Mouse (Mus musculus): ENCODE measurements at regions not wholly inside any gene's neighbourhood (a gene's known extent, or its start where the extent isn't known, plus 50 kb on each side); places are given as distances from the start of the nearest gene placed in this dataset.

GRCm38 (mm10) chr16:77537351-77537750, 64.5 kb downstream of the Gm11146 start:
- Histone ChIP-seq H3K4me2 (no peak overlapping the region), H3K4me3 (no peak overlapping the region), H3K36me3 (no peaks in the 10 kb centered on the region), H3K9me3 (replicated peaks) (no peaks in the 10 kb centered on the region), H3K9ac (no peak overlapping the region), H3K27me3 (replicated peaks) (no peaks in the 10 kb centered on the region), H3K4me1 (no peaks in the 10 kb centered on the region), H3K27ac (no peak overlapping the region)
- 74% methylated on average over 4 of the region's 4 CpGs for WGBS (ENCODE audit: insufficient replicate concordance)
- no peak for ATAC-seq

DNA sequence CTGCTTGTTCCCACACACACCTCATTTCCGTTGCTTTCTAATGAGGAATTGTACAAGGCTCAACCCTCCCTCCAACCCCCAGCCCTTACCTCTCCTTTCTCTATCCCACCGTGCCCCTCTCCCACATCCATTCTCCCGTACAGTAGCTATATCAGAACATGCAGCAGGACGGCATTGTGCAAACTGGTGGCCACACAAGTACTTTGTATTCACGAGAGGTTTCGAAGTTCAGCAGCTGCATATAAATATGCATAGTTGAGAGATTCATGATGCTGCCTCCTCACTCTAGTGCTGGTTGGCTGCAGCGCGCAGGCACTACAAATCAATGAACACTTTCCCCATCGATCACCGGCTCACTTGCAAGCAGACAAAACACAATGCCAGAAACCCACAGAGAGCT, 65.1 kb downstream of the Gm11146 start:
- Histone ChIP-seq H3K4me2 (no peak overlapping the region), H3K9ac (no peak overlapping the region), H3K36me3 (no peaks in the 10 kb centered on the region), H3K27ac (no peak overlapping the region), H3K9me3 (replicated peaks) (no peaks in the 10 kb centered on the region), H3K4me1 (no peaks in the 10 kb centered on the region), H3K27me3 (replicated peaks) (no peaks in the 10 kb centered on the region), H3K4me3 (no peak overlapping the region)
- ATAC-seq = no peak
- WGBS (ENCODE audit: insufficient replicate concordance) = 77% methylated on average over 10 of the region's 10 CpGs

DNA sequence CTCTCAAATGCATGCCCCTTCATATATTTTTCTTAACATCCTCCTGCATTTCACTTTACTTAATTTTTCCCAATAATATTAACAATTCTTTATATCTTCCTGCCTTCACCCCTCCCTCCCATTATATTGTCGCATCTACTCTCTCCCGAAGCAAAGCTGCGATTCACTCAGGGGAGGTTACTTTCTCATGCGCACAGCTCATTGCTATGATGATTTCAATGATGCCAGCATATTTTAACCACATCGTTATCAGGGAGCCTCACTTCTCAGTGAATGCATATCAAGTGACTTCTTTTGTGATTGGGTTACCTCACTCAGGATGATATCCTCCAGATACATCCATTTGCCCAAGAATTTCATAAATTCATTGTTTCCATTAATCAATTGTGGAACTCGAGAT, 65.6 kb downstream of the Gm11146 start:
- no peaks in the 10 kb centered on the region for H3K36me3 ChIP-seq
- H3K9me3 ChIP-seq (replicated peaks) = no peaks in the 10 kb centered on the region
- H3K27me3 ChIP-seq (replicated peaks) = no peaks in the 10 kb centered on the region
- no peak overlapping the region for H3K9ac ChIP-seq
- WGBS (ENCODE audit: insufficient replicate concordance) = 70% methylated on average over 6 of the region's 6 CpGs
- ATAC-seq = no peak
- no peak overlapping the region for H3K27ac ChIP-seq
- H3K4me2 ChIP-seq = no peak overlapping the region
- H3K4me1 ChIP-seq = no peaks in the 10 kb centered on the region
- H3K4me3 ChIP-seq = no peak overlapping the region

GRCm38 (mm10) chr16:77535021-77535420, 66.9 kb downstream of the Gm11146 start:
- Histone ChIP-seq H3K4me2 (no peak overlapping the region), H3K27ac (no peak overlapping the region), H3K9ac (no peak overlapping the region), H3K9me3 (replicated peaks) (no peaks in the 10 kb centered on the region), H3K4me3 (no peak overlapping the region), H3K27me3 (replicated peaks) (no peaks in the 10 kb centered on the region), H3K36me3 (no peaks in the 10 kb centered on the region), H3K4me1 (no peaks in the 10 kb centered on the region)
- ATAC-seq = no peak
- WGBS (ENCODE audit: insufficient replicate concordance) = 88% methylated on average over 3 of the region's 3 CpGs

DNA sequence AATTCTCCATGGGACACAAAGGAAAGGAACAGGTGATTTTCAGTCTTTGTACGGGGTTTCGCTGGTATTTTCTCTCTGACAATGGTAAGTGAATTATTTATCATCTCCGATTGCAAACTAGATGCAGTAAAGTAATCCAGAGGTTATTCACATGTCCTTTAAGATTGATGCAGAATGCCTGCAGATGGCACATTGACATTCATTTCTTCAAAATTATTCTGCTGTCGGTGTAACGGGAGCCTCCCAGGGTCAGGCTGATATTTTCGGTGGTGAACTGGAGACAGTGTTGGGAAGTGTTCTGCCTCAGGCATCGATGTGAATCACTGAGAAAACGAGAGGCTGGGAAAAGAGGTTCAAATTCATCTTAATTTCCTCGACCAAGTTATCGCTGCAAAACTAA, 70.3 kb downstream of the Gm11146 start:
- Histone ChIP-seq H3K4me2 (no peak overlapping the region), H3K4me3 (no peak overlapping the region), H3K36me3 (no peaks in the 10 kb centered on the region), H3K4me1 (no peaks in the 10 kb centered on the region), H3K27ac (no peak overlapping the region), H3K9ac (no peak overlapping the region), H3K27me3 (replicated peaks) (no peaks in the 10 kb centered on the region), H3K9me3 (replicated peaks) (no peaks in the 10 kb centered on the region)
- ATAC-seq = no peak
- WGBS (ENCODE audit: insufficient replicate concordance) = 78% methylated on average over 10 of the region's 10 CpGs

- H3K4me1 ChIP-seq = no peaks in the 10 kb centered on the region
- H3K4me3 ChIP-seq = no peak overlapping the region
- no peak overlapping the region for H3K4me2 ChIP-seq
- ATAC-seq = no peak
- H3K27ac ChIP-seq = no peak overlapping the region
- no peaks in the 10 kb centered on the region for H3K27me3 ChIP-seq (replicated peaks)
- 63% methylated on average over 1 of the region's 1 CpGs for WGBS (ENCODE audit: insufficient replicate concordance)
- H3K9ac ChIP-seq = no peak overlapping the region
- no peaks in the 10 kb centered on the region for H3K9me3 ChIP-seq (replicated peaks)
- H3K36me3 ChIP-seq = no peaks in the 10 kb centered on the region
Observed at GRCm38 (mm10) chr16:77527951-77528350, 73.9 kb downstream of the Gm11146 start.

GRCm38 (mm10) chr16:77514606-77515005, 87.3 kb downstream of the Gm11146 start:
- no peaks in the 10 kb centered on the region for H3K9me3 ChIP-seq (replicated peaks)
- no peak overlapping the region for H3K9ac ChIP-seq
- no peak overlapping the region for H3K27ac ChIP-seq
- no peak overlapping the region for H3K4me2 ChIP-seq
- 68% methylated on average over 3 of the region's 3 CpGs for WGBS (ENCODE audit: insufficient replicate concordance)
- no peaks in the 10 kb centered on the region for H3K36me3 ChIP-seq
- H3K4me1 ChIP-seq = no peaks in the 10 kb centered on the region
- H3K4me3 ChIP-seq = no peak overlapping the region
- ATAC-seq = no peak
- no peaks in the 10 kb centered on the region for H3K27me3 ChIP-seq (replicated peaks)

GRCm38 (mm10) chr16:77503556-77503955, 98.3 kb downstream of the Gm11146 start:
- H3K4me2 ChIP-seq = no peak overlapping the region
- H3K4me1 ChIP-seq = no peaks in the 10 kb centered on the region
- ATAC-seq = no peak
- H3K27ac ChIP-seq = no peak overlapping the region
- no peak overlapping the region for H3K4me3 ChIP-seq
- WGBS (ENCODE audit: insufficient replicate concordance) = 58% methylated on average over 5 of the region's 5 CpGs
- H3K9me3 ChIP-seq (replicated peaks) = no peaks in the 10 kb centered on the region
- no peaks in the 10 kb centered on the region for H3K27me3 ChIP-seq (replicated peaks)
- H3K9ac ChIP-seq = no peak overlapping the region
- no peaks in the 10 kb centered on the region for H3K36me3 ChIP-seq

DNA sequence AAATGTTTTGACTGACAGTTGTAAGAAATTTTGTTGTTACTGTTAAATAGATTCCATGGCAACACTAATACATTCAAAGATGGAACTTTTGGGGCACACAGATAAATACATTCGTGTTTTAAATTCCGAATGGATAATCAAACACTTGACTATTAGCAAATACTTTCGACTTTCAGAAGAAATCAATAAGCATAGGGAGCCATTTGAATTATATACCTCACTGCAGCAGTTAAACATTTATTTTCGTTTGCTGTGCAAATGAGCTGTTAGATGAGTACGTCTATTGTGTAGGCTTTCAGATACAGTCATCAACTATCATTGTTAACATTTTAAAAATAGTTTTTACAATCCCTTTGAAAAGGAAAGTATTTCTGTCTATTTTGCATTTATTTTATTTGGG, 99.0 kb downstream of the Gm11146 start:
- Histone ChIP-seq H3K27ac (no peak overlapping the region), H3K9me3 (replicated peaks) (no peaks in the 10 kb centered on the region), H3K27me3 (replicated peaks) (no peaks in the 10 kb centered on the region), H3K4me2 (no peak overlapping the region), H3K9ac (no peak overlapping the region), H3K4me3 (no peak overlapping the region), H3K36me3 (no peaks in the 10 kb centered on the region), H3K4me1 (no peaks in the 10 kb centered on the region)
- ATAC-seq = no peak
- WGBS (ENCODE audit: insufficient replicate concordance) = 56% methylated on average over 5 of the region's 5 CpGs

DNA sequence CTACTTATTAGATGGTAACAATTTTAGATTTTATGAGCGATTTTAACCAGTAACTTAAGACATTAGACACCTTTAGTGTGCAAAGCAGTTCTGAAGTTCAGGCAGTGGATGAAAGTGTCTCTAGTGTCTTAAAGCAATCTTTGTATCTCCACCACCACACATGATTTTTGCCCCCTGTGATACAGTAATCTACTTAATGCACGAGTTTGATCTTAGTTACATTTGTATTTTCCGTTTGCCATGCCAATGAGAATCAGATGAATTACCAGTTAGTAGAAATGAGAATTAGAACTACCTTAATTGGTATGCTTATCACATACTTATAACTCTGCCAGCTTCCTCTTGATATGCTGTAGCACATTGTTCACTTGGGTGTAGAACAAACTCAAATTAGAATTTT, 99.9 kb downstream of the Gm11146 start:
- Histone ChIP-seq H3K9ac (no peak overlapping the region), H3K27me3 (replicated peaks) (no peaks in the 10 kb centered on the region), H3K4me2 (no peak overlapping the region), H3K9me3 (replicated peaks) (no peaks in the 10 kb centered on the region), H3K4me3 (no peak overlapping the region), H3K4me1 (no peaks in the 10 kb centered on the region), H3K27ac (no peak overlapping the region), H3K36me3 (no peaks in the 10 kb centered on the region)
- 59% methylated on average over 3 of the region's 3 CpGs for WGBS (ENCODE audit: insufficient replicate concordance)
- no peak for ATAC-seq

DNA sequence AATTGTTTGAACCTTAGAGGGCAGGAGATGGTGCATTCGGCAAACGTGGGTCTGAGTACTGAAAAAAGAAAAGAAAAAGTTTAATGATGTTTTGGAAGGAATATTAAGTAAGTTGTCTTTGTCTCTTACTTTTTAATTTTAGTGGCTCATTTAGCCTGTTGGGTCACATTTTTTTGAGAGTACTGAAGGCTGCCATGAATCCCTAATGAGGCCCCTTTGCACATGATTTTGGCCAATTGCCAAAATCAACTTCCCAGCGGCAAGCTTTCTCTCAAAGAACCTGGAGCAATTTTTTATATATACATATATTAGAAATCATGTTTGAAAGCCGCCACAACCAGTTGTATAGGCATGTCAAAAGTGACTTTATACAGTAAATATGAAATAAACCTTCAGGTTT, 100.9 kb downstream of the Gm11146 start:
- no peak overlapping the region for H3K4me3 ChIP-seq
- H3K9ac ChIP-seq = no peak overlapping the region
- H3K4me1 ChIP-seq = no peaks in the 10 kb centered on the region
- no peak for ATAC-seq
- peak overlapping the region; percentile 58; the same call in 1 of the 2 replicates for H3K27ac ChIP-seq
- no peak overlapping the region for H3K4me2 ChIP-seq
- H3K36me3 ChIP-seq = no peaks in the 10 kb centered on the region
- no peaks in the 10 kb centered on the region for H3K9me3 ChIP-seq (replicated peaks)
- no peaks in the 10 kb centered on the region for H3K27me3 ChIP-seq (replicated peaks)
- WGBS (ENCODE audit: insufficient replicate concordance) = 59% methylated on average over 4 of the region's 4 CpGs

GRCm38 (mm10) chr16:77500413-77500812, 101.5 kb downstream of the Gm11146 start:
- H3K27me3 ChIP-seq (replicated peaks) = no peaks in the 10 kb centered on the region
- no peaks in the 10 kb centered on the region for H3K9me3 ChIP-seq (replicated peaks)
- ATAC-seq = no peak
- no peak overlapping the region for H3K4me3 ChIP-seq
- no peak overlapping the region for H3K4me2 ChIP-seq
- 65% methylated on average over 6 of the region's 6 CpGs for WGBS (ENCODE audit: insufficient replicate concordance)
- no peak overlapping the region for H3K9ac ChIP-seq
- H3K4me1 ChIP-seq = no peaks in the 10 kb centered on the region
- H3K36me3 ChIP-seq = no peaks in the 10 kb centered on the region
- peak overlapping the region; percentile 58; the same call in 1 of the 2 replicates for H3K27ac ChIP-seq

DNA sequence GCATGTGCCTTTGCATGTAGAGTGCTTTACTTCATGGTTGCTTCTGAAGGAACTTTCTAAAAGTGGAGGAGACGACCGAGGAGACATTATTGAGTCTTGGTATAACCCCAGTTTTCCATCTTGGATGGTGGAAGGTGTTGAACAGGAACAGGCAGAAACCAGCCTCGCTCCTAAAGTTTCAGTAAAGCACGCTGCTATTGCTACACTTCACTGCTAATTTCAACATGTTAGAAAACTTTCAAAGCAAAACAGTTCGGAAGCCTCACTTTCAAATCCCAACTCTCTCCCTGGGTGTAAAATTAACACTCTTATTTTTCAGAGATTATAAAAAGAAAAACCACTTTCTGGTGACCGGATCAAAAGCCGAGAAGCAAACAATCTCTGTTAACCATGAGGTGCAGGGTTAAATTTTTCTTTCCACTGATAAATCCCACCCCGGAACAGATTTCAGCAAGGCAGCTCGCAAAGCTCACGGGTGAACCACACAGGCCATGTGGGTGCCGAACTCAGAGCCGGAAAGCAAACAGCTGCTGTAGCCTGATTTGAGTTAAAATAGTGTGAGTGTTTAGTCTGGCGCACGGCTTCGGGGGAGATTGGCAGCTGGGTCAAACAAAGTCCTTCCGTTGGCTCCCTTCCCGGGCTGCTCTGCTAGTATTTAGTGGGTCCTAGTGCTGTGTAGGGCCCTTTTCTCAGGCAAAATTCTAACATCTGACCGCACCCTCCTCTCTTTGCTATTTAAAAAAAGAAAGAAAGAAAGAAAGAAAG, 102.2 kb downstream of the Gm11146 start:
- Histone ChIP-seq H3K4me3 (no peak overlapping the region), H3K4me2 (0 out of 2 replicates have a peak overlapping the region, but pooled peaks have one; percentile 4), H3K9me3 (replicated peaks) (no peaks in the 10 kb centered on the region), H3K36me3 (no peaks in the 10 kb centered on the region), H3K4me1 (no peaks in the 10 kb centered on the region), H3K27me3 (replicated peaks) (no peaks in the 10 kb centered on the region), H3K9ac (no peak overlapping the region), H3K27ac (0 out of 2 replicates have a peak overlapping the region, but pooled peaks have one; percentile 40)
- WGBS (ENCODE audit: insufficient replicate concordance) = 60% methylated on average over 18 of the region's 18 CpGs
- ATAC-seq = peak; percentile 37; the same call in 1 of the 2 replicates

All from liver, embryonic 12.5 days (tissue).